Mouse (Mus musculus): Measurements from ENCODE around the gene 1700122O11Rik.

DNA sequence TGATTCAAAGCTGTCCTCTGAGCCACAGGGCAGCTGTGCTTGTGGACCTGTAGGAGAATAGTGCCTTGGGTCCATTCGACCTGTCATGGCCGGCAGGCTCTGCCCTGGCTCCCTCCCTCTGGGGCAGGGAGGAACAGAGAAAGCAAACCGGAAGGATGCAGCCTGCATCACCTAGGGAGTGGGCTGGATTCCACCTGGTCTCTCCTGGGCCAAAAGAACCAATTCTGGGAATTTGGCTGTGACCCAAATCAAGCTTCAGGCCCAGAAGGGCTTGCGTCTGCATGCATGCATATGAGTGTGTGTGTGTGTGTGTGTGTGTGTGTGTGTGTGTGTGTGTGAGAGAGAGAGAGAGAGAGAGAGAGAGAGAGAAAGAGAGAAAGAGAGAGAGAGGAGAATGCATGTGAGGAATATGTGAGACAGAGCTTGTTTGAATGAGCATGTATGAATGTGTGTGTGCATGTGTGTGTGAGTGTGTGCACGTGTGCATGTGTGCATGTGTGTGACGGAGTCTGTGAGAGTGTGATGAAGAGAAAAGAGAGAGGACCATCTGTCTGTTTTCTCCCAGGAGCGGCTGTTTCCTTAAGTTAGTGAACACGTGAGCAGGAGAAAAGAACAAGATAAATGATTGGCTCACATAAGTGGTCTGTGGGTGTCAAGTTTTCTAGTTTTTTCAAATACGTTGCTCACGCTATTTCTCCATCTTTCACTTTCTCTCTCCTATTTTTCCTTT lies 14.4 kb upstream of the 1700122O11Rik start:
- TF ChIP-seq POLR2A (IDR thresholded peaks at IDR 0.05; ENCODE audit: insufficient read depth, low read length) (no peak), CTCF (IDR thresholded peaks at IDR 0.05; ENCODE audit: low read depth, low read length) (no peak)
